Mouse (Mus musculus) CH12.LX (cell line): ENCODE results near the gene Gm11627. TPM values are rescaled to one million over a fixed set of nuclear protein-coding genes. Genes with fewer than 3 reads are reported as not detected.

Experiments
- DNase-seq: peaks from one replicate; pipeline ENCODE4 v3.0.0-alpha.2; 2013; ENCODE audit errors: extremely low read depth
- H3K27ac ChIP-seq: 2 replicates; pipeline ENCODE4 v1.5.1; 2012; ENCODE audit warnings: low read depth, mild to moderate bottlenecking, control low read depth, moderate library complexity; ENCODE audit not compliant: insufficient read depth
- H3K27me3 ChIP-seq: replicated peaks from 2 replicates; pipeline ENCODE3; 2012; ENCODE audit warnings: inconsistent platforms
- H3K36me3 ChIP-seq, 2 experiments: replicated peaks in 1 of 2; 2 replicates each; pipeline versions ENCODE3 to v1.6.1; 2012; ENCODE audit warnings: inconsistent platforms in 1 of 2, low read length in 1 of 2, mild to moderate bottlenecking in 1 of 2, mixed read lengths in 1 of 2, moderate library complexity in 1 of 2; ENCODE audit not compliant: control insufficient read depth in 1 of 2, insufficient read depth in 1 of 2
- H3K4me1 ChIP-seq, 2 experiments: 2 replicates each; pipeline ENCODE4 v1.6.1; 2012; ENCODE audit warnings: inconsistent platforms in 1 of 2, moderate library complexity in 1 of 2; ENCODE audit not compliant: insufficient read depth in 2 of 2, control insufficient read depth in 1 of 2
- H3K4me2 ChIP-seq: 2 replicates; pipeline ENCODE4 v1.6.1; 2012; ENCODE audit warnings: low read depth, mild to moderate bottlenecking, control low read depth; ENCODE audit not compliant: poor library complexity, insufficient read depth, severe bottlenecking
- H3K4me3 ChIP-seq, 3 experiments: fragments of 150-350 bp in 1 of 3; sonication (generic) in 1 of 3; replicated peaks in 1 of 3; 2 replicates each; pipeline versions ENCODE3 to v1.5.1; 2011 to 2012; ENCODE audit warnings: low read depth in 2 of 3, low read length in 2 of 3, mild to moderate bottlenecking in 2 of 3, moderate library complexity in 2 of 3, control low read depth in 1 of 3, improper control_type of control experiment in 1 of 3, inconsistent platforms in 1 of 3, mixed read lengths in 1 of 3; ENCODE audit not compliant: poor library complexity in 1 of 3
- H3K79me2 ChIP-seq: replicated peaks from 2 replicates; pipeline ENCODE4 v1.6.1; 2012; ENCODE audit warnings: mild to moderate bottlenecking, moderate library complexity; ENCODE audit not compliant: control insufficient read depth, poor library complexity, insufficient read depth, severe bottlenecking; ENCODE audit errors: extremely low read depth
- H3K9ac ChIP-seq: 2 replicates; pipeline ENCODE4 v1.6.1; 2012; ENCODE audit warnings: low read depth, mild to moderate bottlenecking, control low read depth, moderate library complexity; ENCODE audit not compliant: insufficient read depth
- H3K9me3 ChIP-seq: replicated peaks from 2 replicates; pipeline ENCODE3; 2012; ENCODE audit warnings: low read length, inconsistent platforms, mixed read lengths
- BHLHE40 ChIP-seq: IDR thresholded peaks from 2 replicates; pipeline ENCODE4 v1.6.1; 2011; ENCODE audit warnings: mild to moderate bottlenecking, low read depth, low read length, improper control_type of control experiment
- CHD1 ChIP-seq: IDR thresholded peaks from 2 replicates; pipeline ENCODE4 v1.6.1; 2012; ENCODE audit warnings: low read depth, low read length, improper control_type of control experiment, inconsistent platforms
- CTCF ChIP-seq, 2 experiments: IDR thresholded peaks in 1 of 2; conservative IDR thresholded peaks in 1 of 2; 2 replicates each; pipeline ENCODE4 v1.5.1; 2011 to 2012; ENCODE audit warnings: low read depth in 2 of 2, low read length in 2 of 2, improper control_type of control experiment in 1 of 2, inconsistent platforms in 1 of 2, mild to moderate bottlenecking in 1 of 2, moderate library complexity in 1 of 2
- EP300 ChIP-seq: IDR thresholded peaks from 2 replicates; pipeline ENCODE4 v1.6.1; 2011; ENCODE audit warnings: low read length, improper control_type of control experiment
- ETS1 ChIP-seq: conservative IDR thresholded peaks from 2 replicates; pipeline ENCODE4 v1.6.1; 2012; ENCODE audit warnings: low read depth, mild to moderate bottlenecking, inconsistent platforms, low read length, improper control_type of control experiment, moderate library complexity
- GABPA ChIP-seq: IDR thresholded peaks from 2 replicates; pipeline ENCODE4 v1.6.1; 2012; ENCODE audit warnings: low read depth, low read length, improper control_type of control experiment, inconsistent platforms; ENCODE audit not compliant: insufficient replicate concordance
- JUN ChIP-seq: IDR thresholded peaks from 2 replicates; pipeline ENCODE4 v1.6.1; 2011; ENCODE audit warnings: low read depth, mild to moderate bottlenecking, low read length, improper control_type of control experiment, moderate library complexity; ENCODE audit not compliant: insufficient read depth
- KAT2A ChIP-seq: IDR thresholded peaks from 2 replicates; pipeline ENCODE4 v1.6.1; 2012; ENCODE audit warnings: low read length, improper control_type of control experiment, inconsistent platforms; ENCODE audit not compliant: insufficient replicate concordance
- MAFK ChIP-seq: IDR thresholded peaks from 2 replicates; pipeline ENCODE4 v1.6.1; 2011; ENCODE audit warnings: low read length, improper control_type of control experiment; ENCODE audit not compliant: insufficient replicate concordance
- MEF2A ChIP-seq: IDR thresholded peaks from 2 replicates; pipeline ENCODE4 v1.6.1; 2014; ENCODE audit warnings: low read depth, mild to moderate bottlenecking, inconsistent platforms, low read length, improper control_type of control experiment, borderline replicate concordance
- MXI1 ChIP-seq: IDR thresholded peaks from 2 replicates; pipeline ENCODE4 v1.6.1; 2011; ENCODE audit warnings: mild to moderate bottlenecking, low read depth, low read length, improper control_type of control experiment
- MYC ChIP-seq: IDR thresholded peaks from 2 replicates; pipeline ENCODE4 v1.6.1; 2011; ENCODE audit warnings: low read depth, mild to moderate bottlenecking, improper control_type of control experiment, low read length
- NELFE ChIP-seq: IDR thresholded peaks from 2 replicates; pipeline ENCODE4 v1.6.1; 2011; ENCODE audit warnings: low read depth, low read length, improper control_type of control experiment
- POLR2AphosphoS2 ChIP-seq: IDR thresholded peaks from 2 replicates; pipeline ENCODE4 v1.6.1; 2011; ENCODE audit warnings: low read depth, low read length, improper control_type of control experiment
- RAD21 ChIP-seq: IDR thresholded peaks from 2 replicates; pipeline ENCODE4 v1.6.1; 2011; ENCODE audit warnings: low read depth, mild to moderate bottlenecking, low read length, improper control_type of control experiment, moderate library complexity
- SIN3A ChIP-seq: IDR thresholded peaks from 2 replicates; pipeline ENCODE4 v1.6.1; 2012; ENCODE audit warnings: low read length, improper control_type of control experiment, inconsistent platforms
- SMC3 ChIP-seq: IDR thresholded peaks from 2 replicates; pipeline ENCODE4 v1.6.1; 2011; ENCODE audit warnings: low read depth, low read length, improper control_type of control experiment
- TBP ChIP-seq: conservative IDR thresholded peaks from 2 replicates; pipeline ENCODE4 v1.6.1; 2011; ENCODE audit warnings: low read depth, low read length, improper control_type of control experiment
- UBTF ChIP-seq: IDR thresholded peaks from 2 replicates; pipeline ENCODE4 v1.6.1; 2012; ENCODE audit warnings: low read depth, mild to moderate bottlenecking, inconsistent platforms, low read length, improper control_type of control experiment, moderate library complexity
- USF1 ChIP-seq: IDR thresholded peaks from 2 replicates; pipeline ENCODE4 v1.6.1; 2014; ENCODE audit warnings: low read depth, mild to moderate bottlenecking, inconsistent platforms, low read length, improper control_type of control experiment
- USF2 ChIP-seq: conservative IDR thresholded peaks from 2 replicates; pipeline ENCODE4 v1.6.1; 2011; ENCODE audit warnings: low read depth, low read length, improper control_type of control experiment
- ZNF384 ChIP-seq: IDR thresholded peaks from 2 replicates; pipeline ENCODE4 v1.6.1; 2012; ENCODE audit warnings: low read depth, low read length, improper control_type of control experiment, inconsistent platforms
- dilution Hi-C: fragments of 300-500 bp; cut with MboI; formaldehyde crosslinking; loops from 2 replicates; pipeline ENCODE4 v1.14.3; 2020; ENCODE audit warnings: low sequenced_read_pairs; ENCODE audit not compliant: extremely low pct_unique_long_range_greater_than_20kb, extremely low pct_ligation_motif_present
- in situ Hi-C: fragments of 300-500 bp; cut with MboI; formaldehyde crosslinking; loops from 3 replicates; pipeline ENCODE4 v1.14.3; 2019; ENCODE audit warnings: low sequenced_read_pairs, low pct_ligation_motif_present, low pct_unique_long_range_greater_than_20kb, mixed read lengths
- polyA plus RNA-seq: library from polyadenylated mRNA; unstranded; fragments of >175 nt; gene quantifications from 2 replicates; pipeline ENCODE4 v1.2.1, GENCODE M21; 2012; ENCODE audit warnings: low read depth; ENCODE audit not compliant: insufficient read length
- total RNA-seq, 2 experiments: library from RNA; depleted of rRNA; stranded (reverse); fragments of 300-350 nt in 1 of 2; fragments of >200 nt in 1 of 2; gene quantifications; 2 replicates each; pipeline ENCODE4 v1.2.3; 2012 to 2014

The Gm11627 gene
- total and polyA plus RNA-seq, 3 experiments: 0.42 to 0.63 TPM; not detected in 1

GRCm38 (mm10) chr11:102595341-102595820 lies 16.1 kb upstream of the Gm11627 start (continued):
- no peak for TF ChIP-seq MEF2A
- TF ChIP-seq, all 38 proteins: peak for 0

GRCm38 (mm10) chr11:102587554-102587953 lies 8.3 kb upstream of the Gm11627 start:
- TF ChIP-seq CHD1: no peak
- no peak for TF ChIP-seq SIN3A
- TF ChIP-seq CTCF (conservative IDR thresholded peaks at IDR 0.05 in 1 of 2, IDR thresholded peaks at IDR 0.05 in 1 of 2; ENCODE audit: low read depth in 2 of 2, low read length in 2 of 2): peak in 1 of 2 experiments; percentile 17; a peak in 1 of 4 replicates
- no peak for TF ChIP-seq MXI1
- TF ChIP-seq ZNF384: peak; percentile 23; the same call in 1 of the 2 replicates
- no peaks in the 10 kb centered on the region for H3K4me1 ChIP-seq
- H3K9me3 ChIP-seq: peaks cover 11% of the 10 kb centered on the region
- no peak overlapping the region for H3K27ac ChIP-seq
- H3K36me3 ChIP-seq: no peaks in the 10 kb centered on the region
- dilution Hi-C loops: no loop called here
- in situ Hi-C loops: no loop called here
- H3K27me3 ChIP-seq: peaks cover 72% of the 10 kb centered on the region
- H3K4me3 ChIP-seq: no peak overlapping the region
- H3K4me2 ChIP-seq: no peak overlapping the region
- H3K79me2 ChIP-seq: no peaks in the 10 kb centered on the region
- DNase-seq: no peak
- no peak overlapping the region for H3K9ac ChIP-seq

- no peaks in the 10 kb centered on the region for H3K36me3 ChIP-seq
- no peak overlapping the region for H3K4me2 ChIP-seq
- DNase-seq: no peak
- in situ Hi-C loops (no loop called here), dilution Hi-C loops (no loop called here)
- H3K9me3 ChIP-seq: peaks cover 11% of the 10 kb centered on the region
- no peaks in the 10 kb centered on the region for H3K79me2 ChIP-seq
- H3K4me3 ChIP-seq: no peak overlapping the region
- no peaks in the 10 kb centered on the region for H3K4me1 ChIP-seq
- peaks cover 73% of the 10 kb centered on the region for H3K27me3 ChIP-seq
- H3K27ac ChIP-seq: no peak overlapping the region
- no peak overlapping the region for H3K9ac ChIP-seq
- TF ChIP-seq UBTF: no peak
- TF ChIP-seq CTCF (conservative IDR thresholded peaks at IDR 0.05 in 1 of 2, IDR thresholded peaks at IDR 0.05 in 1 of 2; ENCODE audit: low read depth in 2 of 2, low read length in 2 of 2): peak in 1 of 2 experiments; percentile 31; a peak in 1 of 4 replicates
- no peak for TF ChIP-seq BHLHE40
- no peak for TF ChIP-seq SIN3A
- TF ChIP-seq POLR2AphosphoS2: no peak
Observed at GRCm38 (mm10) chr11:102586445-102587130, 7.3 kb upstream of the Gm11627 start.

GRCm38 (mm10) chr11:102582736-102583135 lies 3.5 kb upstream of the Gm11627 start:
- Histone ChIP-seq H3K9ac (no peak overlapping the region), H3K79me2 (no peaks in the 10 kb centered on the region), H3K9me3 (peaks cover 11% of the 10 kb centered on the region), H3K4me1 (peaks cover 0 to 12% of the 10 kb centered on the region in 2 experiments; a peak in 2 of 4 replicates), H3K4me3 (no peak overlapping the region), H3K27me3 (peaks cover 71% of the 10 kb centered on the region), H3K36me3 (no peaks in the 10 kb centered on the region), H3K4me2 (no peak overlapping the region), H3K27ac (no peak overlapping the region)
- in situ Hi-C loops: no loop called here
- dilution Hi-C loops: no loop called here
- no peak for DNase-seq
- TF ChIP-seq UBTF (no peak), SMC3 (no peak), MAFK (no peak), ZNF384 (no peak), USF1 (no peak), NELFE (no peak), RAD21 (no peak), TBP (no peak), ETS1 (no peak), USF2 (no peak), JUN (no peak), KAT2A (no peak), POLR2AphosphoS2 (no peak), EP300 (no peak), GABPA (no peak), MXI1 (no peak), MYC (no peak)
